Mouse (Mus musculus) heart, embryonic 14.5 days (tissue): Measurements from ENCODE around the gene Il20ra. TPM values are rescaled to one million over a fixed set of nuclear protein-coding genes. Genes with fewer than 3 reads are reported as not detected.
"Not testable (repeated sequence)": the region's sequence is repeated elsewhere in the genome, so short reads cannot be mapped to it uniquely, and the experiment has no call there.

Experiments
- ATAC-seq: fragments of 200-750 bp; cut with Nextera tagmentation; 2 replicates; pipeline ENCODE4 v1.8.0; 2017; ENCODE audit warnings: low read depth, moderate TSS enrichment; ENCODE audit not compliant: insufficient number of reproducible peaks, insufficient read depth, low FRiP score
- H3K27ac ChIP-seq, 2 experiments: fragments of 200-500 bp in 1 of 2; fragments of 300-500 bp in 1 of 2; sonication (generic) in 1 of 2; replicated peaks in 1 of 2; 2 replicates each; pipeline ENCODE4 v1.5.1; 2012 to 2014; ENCODE audit warnings: low read depth in 2 of 2, low read length in 2 of 2, control low read depth in 1 of 2, mild to moderate bottlenecking in 1 of 2, mixed read lengths in 1 of 2; ENCODE audit not compliant: control insufficient read depth in 1 of 2, insufficient read depth in 1 of 2
- H3K27me3 ChIP-seq: fragments of 300-500 bp; sonication (generic); 2 replicates; pipeline ENCODE4 v1.6.1; 2014; ENCODE audit warnings: mild to moderate bottlenecking, low read length, control low read depth; ENCODE audit not compliant: control insufficient read depth, insufficient read depth
- H3K36me3 ChIP-seq: fragments of 300-500 bp; sonication (generic); 2 replicates; pipeline ENCODE4 v1.6.1; 2014; ENCODE audit warnings: mild to moderate bottlenecking, control low read depth, low read length, mixed read lengths; ENCODE audit not compliant: control insufficient read depth, insufficient read depth
- H3K4me1 ChIP-seq, 2 experiments: fragments of 200-500 bp in 1 of 2; fragments of 300-500 bp in 1 of 2; sonication (generic) in 1 of 2; 2 replicates each; pipeline ENCODE4 v1.6.1; 2012 to 2014; ENCODE audit warnings: low read length in 2 of 2, control low read depth in 1 of 2, mixed read lengths in 1 of 2; ENCODE audit not compliant: control insufficient read depth in 2 of 2, insufficient read depth in 2 of 2
- H3K4me2 ChIP-seq: fragments of 300-500 bp; sonication (generic); 2 replicates; pipeline ENCODE4 v1.6.1; 2014; ENCODE audit warnings: mild to moderate bottlenecking, low read length
- H3K4me3 ChIP-seq, 2 experiments: fragments of 200-500 bp in 1 of 2; fragments of 300-500 bp in 1 of 2; sonication (generic) in 1 of 2; 2 replicates each; pipeline ENCODE4 v1.5.1; 2012 to 2014; ENCODE audit warnings: low read length in 2 of 2, mild to moderate bottlenecking in 2 of 2, control low read depth in 1 of 2, low read depth in 1 of 2, moderate library complexity in 1 of 2; ENCODE audit not compliant: control insufficient read depth in 1 of 2, insufficient read depth in 1 of 2
- H3K9ac ChIP-seq: fragments of 300-500 bp; sonication (generic); 2 replicates; pipeline ENCODE4 v1.6.1; 2014; ENCODE audit warnings: mild to moderate bottlenecking, low read length
- H3K9me3 ChIP-seq: fragments of 300-500 bp; sonication (generic); 2 replicates; pipeline ENCODE4 v1.6.1; 2016; ENCODE audit warnings: low read length, control low read depth; ENCODE audit not compliant: control insufficient read depth
- WGBS: fragments of 180-500 bp; shearing (Covaris S2); extraction: QIAGEN DNeasy Blood & Tissue Kit; methylation state at CpG from one replicate; pipeline ENCODE4 v1.1.7; 2014; 5-methylcytosine and 5-hydroxymethylcytosine counted together
- polyA plus RNA-seq: library from polyadenylated mRNA; unstranded; fragments of >200 nt; fragmentation: Nextera tagmentation; extraction: Ambion mirVana; gene quantifications from 2 replicates; pipeline ENCODE4 v1.2.1, GENCODE M21; 2014

Il20ra gene
- polyA plus RNA-seq, 1 experiment from 2014 or later, result 0.22 TPM

- Histone ChIP-seq H3K4me3 (no peak overlapping the region), H3K4me1 (peaks cover 6 to 15% of the 10 kb centered on the region in 2 experiments), H3K9ac (no peak overlapping the region), H3K9me3 (no peaks in the 10 kb centered on the region; the same call in 1 of the 2 replicates), H3K27ac (no peak overlapping the region), H3K36me3 (no peaks in the 10 kb centered on the region), H3K4me2 (no peak overlapping the region), H3K27me3 (peaks cover 28% of the 10 kb centered on the region)
- no peak for ATAC-seq
- WGBS, result 40% methylated on average over 7 of the region's 7 CpGs
These were observed 709 bp upstream of the Il20ra start for GRCm38 (mm10) chr10:19711551-19712171.

GRCm38 (mm10) chr10:19718627-19719026 lies 6.3 kb downstream of the Il20ra start:
- no peaks in the 10 kb centered on the region for H3K9me3 ChIP-seq
- H3K4me2 ChIP-seq, result no peak overlapping the region
- H3K4me1 ChIP-seq, result peaks cover 4 to 5% of the 10 kb centered on the region in 2 experiments; a peak in 3 of 4 replicates
- H3K36me3 ChIP-seq, result no peaks in the 10 kb centered on the region
- peaks cover 10% of the 10 kb centered on the region for H3K27me3 ChIP-seq
- H3K9ac ChIP-seq, result no peak overlapping the region
- 81% methylated on average over 3 of the region's 3 CpGs for WGBS
- no peak overlapping the region for H3K27ac ChIP-seq
- H3K4me3 ChIP-seq, result no peak overlapping the region
- no peak for ATAC-seq

GRCm38 (mm10) chr10:19722320-19722719 lies 9.9 kb downstream of the Il20ra start:
- H3K9me3 ChIP-seq, result no peaks in the 10 kb centered on the region
- no peaks in the 10 kb centered on the region for H3K4me1 ChIP-seq
- H3K27me3 ChIP-seq, result no peaks in the 10 kb centered on the region; the same call in 1 of the 2 replicates
- no peak overlapping the region for H3K4me3 ChIP-seq
- no peak overlapping the region for H3K9ac ChIP-seq
- 60% methylated on average over 3 of the region's 3 CpGs for WGBS
- H3K36me3 ChIP-seq, result no peaks in the 10 kb centered on the region
- no peak overlapping the region for H3K4me2 ChIP-seq
- no peak overlapping the region for H3K27ac ChIP-seq
- no peak for ATAC-seq

GRCm38 (mm10) chr10:19724158-19724832 lies 11.9 kb downstream of the Il20ra start:
- no peaks in the 10 kb centered on the region; the same call in 1 of the 2 replicates for H3K27me3 ChIP-seq
- H3K36me3 ChIP-seq, result no peaks in the 10 kb centered on the region
- no peaks in the 10 kb centered on the region for H3K9me3 ChIP-seq
- 85% methylated on average over 11 of the region's 11 CpGs for WGBS
- ATAC-seq, result no peak
- no peak overlapping the region for H3K27ac ChIP-seq
- no peak overlapping the region for H3K4me3 ChIP-seq
- H3K4me1 ChIP-seq, result no peaks in the 10 kb centered on the region
- no peak overlapping the region for H3K4me2 ChIP-seq
- no peak overlapping the region for H3K9ac ChIP-seq

GRCm38 (mm10) chr10:19738442-19738841 lies 26.1 kb downstream of the Il20ra start:
- not testable (repeated sequence) for H3K4me3 ChIP-seq, H3K27ac ChIP-seq, H3K4me1 ChIP-seq, H3K36me3 ChIP-seq, H3K9me3 ChIP-seq, ATAC-seq, H3K4me2 ChIP-seq, H3K9ac ChIP-seq, H3K27me3 ChIP-seq
- 86% methylated on average over 2 of the region's 2 CpGs for WGBS

- H3K27me3 ChIP-seq, result no peaks in the 10 kb centered on the region
- WGBS, result 18% methylated on average over 1 of the region's 1 CpGs
- no peak overlapping the region for H3K4me2 ChIP-seq
- H3K4me1 ChIP-seq, result no peaks in the 10 kb centered on the region
- H3K9me3 ChIP-seq, result no peaks in the 10 kb centered on the region
- ATAC-seq, result no peak
- no peaks in the 10 kb centered on the region for H3K36me3 ChIP-seq
- no peak overlapping the region for H3K27ac ChIP-seq
- H3K9ac ChIP-seq, result no peak overlapping the region
- H3K4me3 ChIP-seq, result no peak overlapping the region
These were observed 33.3 kb downstream of the Il20ra start for GRCm38 (mm10) chr10:19745662-19746061.

- ATAC-seq, result no peak
- WGBS, result 95% methylated on average over 1 of the region's 1 CpGs
- Histone ChIP-seq H3K36me3 (no peaks in the 10 kb centered on the region), H3K4me1 (no peaks in the 10 kb centered on the region), H3K9ac (no peak overlapping the region), H3K9me3 (no peaks in the 10 kb centered on the region), H3K27me3 (no peaks in the 10 kb centered on the region), H3K4me3 (no peak overlapping the region), H3K4me2 (no peak overlapping the region), H3K27ac (no peak overlapping the region)
These were observed 33.8 kb downstream of the Il20ra start for GRCm38 (mm10) chr10:19746156-19746555.
